Mouse (Mus musculus): ENCODE measurements around the gene Zscan2.

DNA sequence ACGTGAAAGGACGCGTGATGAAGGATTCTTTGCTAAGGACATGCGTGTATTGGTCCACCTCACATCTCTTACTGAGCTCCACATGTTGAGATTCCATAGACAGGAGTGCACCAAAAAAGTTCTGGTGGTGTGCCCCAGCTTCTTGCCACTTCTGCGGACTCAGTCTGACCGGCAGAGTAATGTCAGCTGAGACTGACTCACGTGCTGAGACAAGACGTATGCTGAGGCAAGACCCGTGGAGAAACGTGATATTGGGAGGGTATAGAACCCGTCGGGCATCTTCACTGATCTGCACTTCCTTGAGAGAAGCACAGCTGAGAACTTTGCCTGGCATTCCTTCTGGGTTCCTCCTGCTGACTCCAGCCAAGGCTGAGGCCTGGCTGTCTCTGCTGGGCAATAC, 16.0 kb upstream of the Zscan2 start:
- TF ChIP-seq NELFE (IDR thresholded peaks at IDR 0.05; ENCODE audit: low read depth, low read length) (no peak), ETS1 (conservative IDR thresholded peaks at IDR 0.05; ENCODE audit: low read depth, low read length) (no peak), CTCF (conservative IDR thresholded peaks at IDR 0.05 in 1 of 2, IDR thresholded peaks at IDR 0.05 in 1 of 2; ENCODE audit: low read depth in 2 of 2, low read length in 2 of 2) (no peak), E2F4 (IDR thresholded peaks at IDR 0.05; ENCODE audit: insufficient replicate concordance, low read depth, low read length) (no peak), CHD1 (IDR thresholded peaks at IDR 0.05; ENCODE audit: low read depth, low read length) (no peak), TCF12 (IDR thresholded peaks at IDR 0.05; ENCODE audit: low read depth, low read length) (no peak), MAX (IDR thresholded peaks at IDR 0.05; ENCODE audit: low read length) (no peak), POLR2A (IDR thresholded peaks at IDR 0.05; ENCODE audit: low read depth, low read length) (no peak), MXI1 (IDR thresholded peaks at IDR 0.05; ENCODE audit: low read depth, low read length) (no peak), UBTF (IDR thresholded peaks at IDR 0.05; ENCODE audit: low read depth, low read length) (no peak), EP300 (IDR thresholded peaks at IDR 0.05; ENCODE audit: low read length) (no peak), USF1 (IDR thresholded peaks at IDR 0.05; ENCODE audit: low read depth, low read length) (no peak)

Data from CH12.LX (cell line).